Mouse (Mus musculus) liver, embryonic 16.5 days (tissue): ENCODE data around the gene Fam228a. TPM values are rescaled to one million over a fixed set of nuclear protein-coding genes. Genes with fewer than 3 reads are reported as not detected.

Experiments
- ATAC-seq: fragments of 200-750 bp; cut with Nextera tagmentation; 2 replicates; pipeline ENCODE4 v1.8.0; 2017; ENCODE audit warnings: low read depth, mild to moderate bottlenecking, moderate number of reproducible peaks, moderate library complexity
- H3K27ac ChIP-seq: fragments of 300-500 bp; sonication (generic); 2 replicates; pipeline ENCODE4 v1.5.1; 2014; ENCODE audit warnings: mild to moderate bottlenecking, low read length
- H3K27me3 ChIP-seq: fragments of 300-500 bp; sonication (generic); 2 replicates; pipeline ENCODE4 v1.6.1; 2014; ENCODE audit warnings: low read depth, low read length, mixed read lengths; ENCODE audit not compliant: control insufficient read depth, insufficient read depth
- H3K36me3 ChIP-seq: fragments of 300-500 bp; sonication (generic); 2 replicates; pipeline ENCODE4 v1.6.1; 2014; ENCODE audit warnings: mild to moderate bottlenecking; ENCODE audit not compliant: control insufficient read depth, insufficient read depth
- H3K4me1 ChIP-seq: fragments of 300-500 bp; sonication (generic); 2 replicates; pipeline ENCODE4 v1.6.1; 2014; ENCODE audit warnings: low read depth, low read length, mixed read lengths; ENCODE audit not compliant: control insufficient read depth
- H3K4me2 ChIP-seq: fragments of 300-500 bp; sonication (generic); 2 replicates; pipeline ENCODE4 v1.6.1; 2014; ENCODE audit warnings: low read depth, low read length, mixed read lengths
- H3K4me3 ChIP-seq: fragments of 300-500 bp; sonication (generic); 2 replicates; pipeline ENCODE4 v1.5.1; 2014; ENCODE audit warnings: low read depth, mild to moderate bottlenecking, low read length
- H3K9ac ChIP-seq: fragments of 300-500 bp; sonication (generic); 2 replicates; pipeline ENCODE4 v1.6.1; 2014; ENCODE audit warnings: low read depth, low read length
- H3K9me3 ChIP-seq: fragments of 300-500 bp; sonication (generic); replicated peaks from 2 replicates; pipeline ENCODE4 v1.6.1; 2016; ENCODE audit warnings: low read length; ENCODE audit not compliant: control insufficient read depth
- WGBS: fragments of 180-500 bp; shearing (Covaris S2); extraction: QIAGEN DNeasy Blood & Tissue Kit; methylation state at CpG from one replicate; pipeline ENCODE4 v1.1.7; 2014; ENCODE audit not compliant: insufficient replicate concordance; 5-methylcytosine and 5-hydroxymethylcytosine counted together
- polyA plus RNA-seq: library from polyadenylated mRNA; unstranded; fragments of >200 nt; fragmentation: Nextera tagmentation; extraction: Ambion mirVana; gene quantifications from 2 replicates; pipeline ENCODE4 v1.2.1, GENCODE M21; 2015

Fam228a gene
- polyA plus RNA-seq, 1 experiment from 2014 or later = 0.04 TPM

GRCm38 (mm10) chr12:4685441-4685840 lies 52.8 kb downstream of the Fam228a start:
- no peaks in the 10 kb centered on the region for H3K9me3 ChIP-seq
- peaks cover 9% of the 10 kb centered on the region for H3K4me1 ChIP-seq
- H3K9ac ChIP-seq = no peak overlapping the region
- H3K4me2 ChIP-seq = no peak overlapping the region
- 88% methylated on average over 4 of the region's 4 CpGs for WGBS
- H3K27ac ChIP-seq = no peak overlapping the region
- H3K36me3 ChIP-seq = no peaks in the 10 kb centered on the region; the same call in 1 of the 2 replicates
- ATAC-seq = no peak
- H3K27me3 ChIP-seq = no peaks in the 10 kb centered on the region
- H3K4me3 ChIP-seq = no peak overlapping the region

DNA sequence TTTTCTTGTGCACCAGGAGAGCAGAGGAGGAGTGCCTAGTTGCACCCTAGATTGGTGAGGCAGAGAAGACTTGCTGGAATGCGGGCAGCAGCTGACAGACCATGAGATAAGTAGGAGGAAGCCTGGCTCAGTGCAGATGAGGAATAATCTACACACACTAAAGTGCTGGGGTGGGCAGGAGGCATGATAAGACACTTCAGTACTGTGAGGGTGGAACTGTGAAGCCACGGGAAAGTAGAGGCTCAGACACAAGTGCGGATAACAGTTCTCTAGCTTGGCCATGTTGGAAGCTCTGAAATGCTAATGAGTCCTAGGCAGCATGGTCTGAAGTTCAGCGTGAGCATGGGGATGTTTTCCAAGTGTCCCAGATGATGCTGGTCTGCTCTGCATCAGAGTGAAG lies 58.3 kb downstream of the Fam228a start:
- Histone ChIP-seq H3K9me3 (no peaks in the 10 kb centered on the region), H3K36me3 (no peaks in the 10 kb centered on the region; the same call in 1 of the 2 replicates), H3K27me3 (no peaks in the 10 kb centered on the region), H3K4me3 (peak overlapping the region; percentile 25), H3K4me2 (peak overlapping the region; percentile 56), H3K4me1 (peaks cover 19% of the 10 kb centered on the region), H3K9ac (peak overlapping the region; percentile 23; the same call in 1 of the 2 replicates), H3K27ac (peak overlapping the region; percentile 81)
- peak; percentile 98 for ATAC-seq
- 15% methylated on average over 4 of the region's 4 CpGs for WGBS

GRCm38 (mm10) chr12:4676336-4676735 lies 61.9 kb downstream of the Fam228a start:
- no peak overlapping the region for H3K9ac ChIP-seq

GRCm38 (mm10) chr12:4665675-4666037 lies 72.6 kb downstream of the Fam228a start:
- Histone ChIP-seq H3K4me3 (no peak overlapping the region), H3K4me1 (no peaks in the 10 kb centered on the region), H3K9me3 (no peaks in the 10 kb centered on the region), H3K27me3 (no peaks in the 10 kb centered on the region), H3K27ac (no peak overlapping the region), H3K9ac (no peak overlapping the region), H3K36me3 (peaks cover 6% of the 10 kb centered on the region; the same call in 1 of the 2 replicates), H3K4me2 (no peak overlapping the region)
- no peak for ATAC-seq
- 75% methylated on average over 5 of the region's 5 CpGs for WGBS

More at GRCm38 (mm10) chr12:4676336-4676735, 61.9 kb downstream of the Fam228a start:
- peaks cover 15% of the 10 kb centered on the region for H3K4me1 ChIP-seq
- no peak overlapping the region for H3K27ac ChIP-seq
- ATAC-seq = no peak
- no peak overlapping the region for H3K4me2 ChIP-seq
- no peaks in the 10 kb centered on the region for H3K27me3 ChIP-seq
- WGBS = 72% methylated on average over 1 of the region's 1 CpGs
- peaks cover 2% of the 10 kb centered on the region for H3K36me3 ChIP-seq
- H3K4me3 ChIP-seq = no peak overlapping the region
- H3K9me3 ChIP-seq = no peaks in the 10 kb centered on the region

- Histone ChIP-seq H3K36me3 (peaks cover 6% of the 10 kb centered on the region; the same call in 1 of the 2 replicates), H3K4me3 (no peak overlapping the region), H3K4me2 (no peak overlapping the region), H3K4me1 (no peaks in the 10 kb centered on the region), H3K27me3 (no peaks in the 10 kb centered on the region), H3K27ac (no peak overlapping the region), H3K9me3 (no peaks in the 10 kb centered on the region), H3K9ac (no peak overlapping the region)
- no peak for ATAC-seq
- WGBS = 69% methylated on average over 7 of the region's 7 CpGs
Measured at GRCm38 (mm10) chr12:4664929-4665674, 73.1 kb downstream of the Fam228a start.

Other genes starting within 250 kb of the Fam228a start
- gene Itsn2, start 145.8 kb downstream of the Fam228a start, polyA plus RNA-seq = 18.8 and 19.2 TPM in 2 replicates
- not detected in 2 replicates for gene Gm3625, start 145.5 kb downstream of the Fam228a start, polyA plus RNA-seq
- 0.47 and 0.76 TPM in 2 replicates for gene Pfn4, start 30.6 kb upstream of the Fam228a start, polyA plus RNA-seq
- gene Fam228b, start 30.8 kb upstream of the Fam228a start, polyA plus RNA-seq = 0.42 and 0.85 TPM in 2 replicates
- gene Sf3b6, start 79.1 kb upstream of the Fam228a start, polyA plus RNA-seq = 80.2 and 83.3 TPM in 2 replicates
- gene Fkbp1b, start 103.2 kb upstream of the Fam228a start, polyA plus RNA-seq = 3.6 TPM in 2 replicates
- gene Wdcp, start 104.9 kb upstream of the Fam228a start, polyA plus RNA-seq = 8.8 and 10.2 TPM in 2 replicates
- gene Mfsd2b, start 135.9 kb upstream of the Fam228a start, polyA plus RNA-seq = 60.8 and 63.3 TPM in 2 replicates
- gene Ubxn2a, start 169.3 kb upstream of the Fam228a start, polyA plus RNA-seq = 20.9 and 23.2 TPM in 2 replicates
- gene Atad2b, start 178.9 kb upstream of the Fam228a start, polyA plus RNA-seq = 3.8 TPM in 2 replicates